Mouse (Mus musculus): ENCODE results near the gene Krtap4-7. TPM values are rescaled to one million over a fixed set of nuclear protein-coding genes. Genes with fewer than 3 reads are reported as not detected.
"Not testable (repeated sequence)": the region's sequence is repeated elsewhere in the genome, so short reads cannot be mapped to it uniquely, and the experiment has no call there.

The Krtap4-7 gene
- polyA plus RNA-seq (2015; fragmentation: Nextera tagmentation; extraction: Ambion mirVana): not detected in 2 replicates

- H3K4me2 ChIP-seq; H3K36me3 ChIP-seq; H3K4me1 ChIP-seq; ATAC-seq (ENCODE audit: borderline replicate concordance, extremely low read depth, low FRiP score, low TSS enrichment); H3K9ac ChIP-seq; H3K4me3 ChIP-seq; H3K27me3 ChIP-seq; H3K27ac ChIP-seq; H3K9me3 ChIP-seq: not testable (repeated sequence)
- 72% methylated on average over 9 of the region's 9 CpGs for WGBS
These were observed at the start of gene Krtap4-7 for GRCm38 (mm10) chr11:99643635-99644139. Gene Krtap4-7, minus strand, starts transcription at chr11:99644089.

GRCm38 (mm10) chr11:99690463-99690862 lies 46.6 kb upstream of the Krtap4-7 start, which contains the start of gene Gm14190:
Gene Gm14190, minus strand, starts transcription at chr11:99690740.
- H3K9ac ChIP-seq: no peak within 1 kb of the TSS
- H3K4me2 ChIP-seq: no peak within 1 kb of the TSS
- H3K4me1 ChIP-seq: no peaks in the 10 kb centered on the region
- 85% methylated on average over 1 of the region's 1 CpGs for WGBS
- no peaks in the 10 kb centered on the region for H3K36me3 ChIP-seq
- no peak for ATAC-seq (ENCODE audit: borderline replicate concordance, extremely low read depth, low FRiP score, low TSS enrichment)
- no peaks in the 10 kb centered on the region for H3K9me3 ChIP-seq
- no peak within 1 kb of the TSS for H3K27ac ChIP-seq
- H3K4me3 ChIP-seq: no peak within 1 kb of the TSS
- H3K27me3 ChIP-seq: no peaks in the 10 kb centered on the region

- not testable (repeated sequence) for H3K27ac ChIP-seq; H3K4me2 ChIP-seq; H3K4me3 ChIP-seq; H3K9ac ChIP-seq; H3K27me3 ChIP-seq; ATAC-seq (ENCODE audit: borderline replicate concordance, extremely low read depth, low FRiP score, low TSS enrichment); H3K4me1 ChIP-seq; H3K36me3 ChIP-seq; H3K9me3 ChIP-seq
- WGBS: 50% methylated on average over 1 of the region's 1 CpGs
These were observed 41.3 kb upstream of the Krtap4-7 start for GRCm38 (mm10) chr11:99685235-99685634.

GRCm38 (mm10) chr11:99683481-99683880 lies 39.6 kb upstream of the Krtap4-7 start:
- Histone ChIP-seq H3K4me1 (no peaks in the 10 kb centered on the region), H3K27me3 (no peaks in the 10 kb centered on the region), H3K4me2 (no peak overlapping the region), H3K27ac (no peak overlapping the region), H3K4me3 (no peak overlapping the region), H3K36me3 (no peaks in the 10 kb centered on the region), H3K9me3 (no peaks in the 10 kb centered on the region), H3K9ac (no peak overlapping the region)
- 76% methylated on average over 2 of the region's 2 CpGs for WGBS
- ATAC-seq (ENCODE audit: borderline replicate concordance, extremely low read depth, low FRiP score, low TSS enrichment): no peak

- Histone ChIP-seq H3K4me3 (no peak within 1 kb of the TSS), H3K9me3 (no peaks in the 10 kb centered on the region), H3K36me3 (no peaks in the 10 kb centered on the region), H3K27ac (no peak within 1 kb of the TSS), H3K4me1 (no peaks in the 10 kb centered on the region), H3K4me2 (no peak within 1 kb of the TSS), H3K27me3 (no peaks in the 10 kb centered on the region), H3K9ac (no peak within 1 kb of the TSS)
- ATAC-seq (ENCODE audit: borderline replicate concordance, extremely low read depth, low FRiP score, low TSS enrichment): no peak
These were observed 22.0 kb upstream of the Krtap4-7 start, which contains the start of gene Krtap4-6 for GRCm38 (mm10) chr11:99665860-99666259. Gene Krtap4-6, minus strand, starts transcription at chr11:99665960.

GRCm38 (mm10) chr11:99662802-99663201 lies 18.9 kb upstream of the Krtap4-7 start:
- Histone ChIP-seq H3K27me3 (no peaks in the 10 kb centered on the region), H3K27ac (no peak overlapping the region), H3K4me2 (no peak overlapping the region), H3K36me3 (no peaks in the 10 kb centered on the region), H3K4me3 (no peak overlapping the region), H3K9ac (no peak overlapping the region), H3K4me1 (no peaks in the 10 kb centered on the region), H3K9me3 (no peaks in the 10 kb centered on the region)
- no peak for ATAC-seq (ENCODE audit: borderline replicate concordance, extremely low read depth, low FRiP score, low TSS enrichment)
- WGBS: 82% methylated on average over 10 of the region's 10 CpGs

- Histone ChIP-seq H3K9ac (no peak overlapping the region), H3K36me3 (no peaks in the 10 kb centered on the region), H3K27me3 (no peaks in the 10 kb centered on the region), H3K9me3 (no peaks in the 10 kb centered on the region), H3K4me3 (no peak overlapping the region), H3K4me1 (no peaks in the 10 kb centered on the region), H3K4me2 (no peak overlapping the region), H3K27ac (no peak overlapping the region)
- WGBS: 82% methylated on average over 4 of the region's 4 CpGs
- no peak for ATAC-seq (ENCODE audit: borderline replicate concordance, extremely low read depth, low FRiP score, low TSS enrichment)
These were observed 15.4 kb upstream of the Krtap4-7 start for GRCm38 (mm10) chr11:99659256-99659655.

- not testable (repeated sequence) for ATAC-seq (ENCODE audit: borderline replicate concordance, extremely low read depth, low FRiP score, low TSS enrichment)
- WGBS: 52% methylated on average over 10 of the region's 10 CpGs
These were observed 14.7 kb upstream of the Krtap4-7 start, which contains the start of gene Gm11563 for GRCm38 (mm10) chr11:99658467-99659010. Gene Gm11563, minus strand, starts transcription at chr11:99658960.

GRCm38 (mm10) chr11:99657051-99657450 lies 13.2 kb upstream of the Krtap4-7 start:
- ATAC-seq (ENCODE audit: borderline replicate concordance, extremely low read depth, low FRiP score, low TSS enrichment): no peak
- H3K9me3 ChIP-seq: no peaks in the 10 kb centered on the region
- no peak overlapping the region for H3K4me2 ChIP-seq
- H3K27ac ChIP-seq: no peak overlapping the region
- H3K9ac ChIP-seq: no peak overlapping the region
- H3K27me3 ChIP-seq: no peaks in the 10 kb centered on the region
- H3K36me3 ChIP-seq: no peaks in the 10 kb centered on the region
- H3K4me3 ChIP-seq: no peak overlapping the region
- no peaks in the 10 kb centered on the region for H3K4me1 ChIP-seq
- WGBS: 49% methylated on average over 5 of the region's 5 CpGs

More at GRCm38 (mm10) chr11:99658467-99659010, 14.7 kb upstream of the Krtap4-7 start, which contains the start of gene Gm11563:
- not testable (repeated sequence) for H3K36me3 ChIP-seq, H3K4me3 ChIP-seq, H3K4me1 ChIP-seq, H3K4me2 ChIP-seq, H3K27me3 ChIP-seq, H3K27ac ChIP-seq, H3K9ac ChIP-seq, H3K9me3 ChIP-seq

- no peaks in the 10 kb centered on the region for H3K4me1 ChIP-seq
- H3K36me3 ChIP-seq: no peaks in the 10 kb centered on the region
- H3K9me3 ChIP-seq: no peaks in the 10 kb centered on the region
- no peak within 1 kb of the TSS for H3K4me3 ChIP-seq
- no peak within 1 kb of the TSS for H3K27ac ChIP-seq
- H3K27me3 ChIP-seq: no peaks in the 10 kb centered on the region
- 79% methylated on average over 2 of the region's 2 CpGs for WGBS
- H3K4me2 ChIP-seq: no peak within 1 kb of the TSS
- no peak for ATAC-seq (ENCODE audit: borderline replicate concordance, extremely low read depth, low FRiP score, low TSS enrichment)
- no peak within 1 kb of the TSS for H3K9ac ChIP-seq
These were observed 6.2 kb upstream of the Krtap4-7 start, which contains the start of gene Gm11555 for GRCm38 (mm10) chr11:99650136-99650535. Gene Gm11555, minus strand, starts transcription at chr11:99650236.

GRCm38 (mm10) chr11:99646444-99646843 lies 2.6 kb upstream of the Krtap4-7 start:
- Histone ChIP-seq H3K36me3 (no peaks in the 10 kb centered on the region), H3K27ac (no peak overlapping the region), H3K4me2 (no peak overlapping the region), H3K9me3 (no peaks in the 10 kb centered on the region), H3K27me3 (no peaks in the 10 kb centered on the region), H3K9ac (no peak overlapping the region), H3K4me1 (no peaks in the 10 kb centered on the region), H3K4me3 (no peak overlapping the region)
- ATAC-seq (ENCODE audit: borderline replicate concordance, extremely low read depth, low FRiP score, low TSS enrichment): no peak
- WGBS: 81% methylated on average over 15 of the region's 15 CpGs

- no peak for ATAC-seq (ENCODE audit: borderline replicate concordance, extremely low read depth, low FRiP score, low TSS enrichment)
- no peaks in the 10 kb centered on the region for H3K4me1 ChIP-seq
- no peaks in the 10 kb centered on the region for H3K36me3 ChIP-seq
- 72% methylated on average over 3 of the region's 3 CpGs for WGBS
- no peaks in the 10 kb centered on the region for H3K27me3 ChIP-seq
- no peak overlapping the region for H3K27ac ChIP-seq
- H3K9me3 ChIP-seq: no peaks in the 10 kb centered on the region
- no peak overlapping the region for H3K4me3 ChIP-seq
- no peak overlapping the region for H3K4me2 ChIP-seq
- no peak overlapping the region for H3K9ac ChIP-seq
These were observed 462 bp upstream of the Krtap4-7 start for GRCm38 (mm10) chr11:99644351-99644750.
